In the genomic region with DNA sequence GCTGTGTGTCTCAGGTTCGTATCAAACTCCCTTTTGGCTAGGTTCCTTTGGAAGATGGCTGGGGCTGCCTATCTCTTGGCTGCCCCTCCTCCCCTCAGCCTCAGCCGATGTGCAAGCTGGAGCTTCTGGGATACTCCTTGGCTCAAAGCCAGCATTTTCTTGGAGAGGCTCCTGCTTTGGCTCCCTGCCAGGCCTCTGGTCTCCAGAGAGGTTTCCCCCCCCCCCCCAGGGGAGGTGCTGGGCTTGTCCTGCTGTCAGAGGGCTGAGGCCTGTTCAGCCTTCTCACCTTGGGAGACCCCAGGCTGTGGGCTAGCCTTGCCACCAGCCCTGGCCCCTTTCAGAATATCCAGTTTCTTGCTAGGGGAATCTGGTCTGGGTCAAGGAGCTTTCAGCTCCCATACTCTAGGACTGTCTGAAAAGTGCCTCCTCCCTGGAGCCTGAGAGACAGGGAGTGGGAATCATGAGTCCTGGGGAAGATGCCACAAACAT, we compare ENCODE assay signal across 8 mouse cellular contexts. TPM values are rescaled to one million over a fixed set of nuclear protein-coding genes. Genes with fewer than 3 reads are reported as not detected.
DNase-seq lines count a peak whose midpoint lies in the region; ATAC-seq lines count a peak whose summit lies in the region.

No protein-coding gene starts in this region.

- H3K9me3 ChIP-seq in kidney, embryonic 16.5 days (ENCODE audit: low read length) = no peaks in the 10 kb centered on the region
- no peaks in the 10 kb centered on the region for H3K9me3 ChIP-seq in embryonic facial prominence, embryonic 15.5 days (replicated peaks)
- no peaks in the 10 kb centered on the region for H3K9me3 ChIP-seq in hindbrain, embryonic 10.5 days

- H3K27ac ChIP-seq in kidney, embryonic 16.5 days (ENCODE audit: low read length) = no peak overlapping the region
- no peak overlapping the region for H3K27ac ChIP-seq in embryonic facial prominence, embryonic 15.5 days (replicated peaks)
- H3K27ac ChIP-seq in hindbrain, embryonic 10.5 days = peak overlapping the region; percentile 97

- H3K4me3 ChIP-seq in kidney, embryonic 16.5 days (ENCODE audit: low read length) = no peak overlapping the region
- no peak overlapping the region for H3K4me3 ChIP-seq in embryonic facial prominence, embryonic 15.5 days (replicated peaks)
- no peak overlapping the region for H3K4me3 ChIP-seq in hindbrain, embryonic 10.5 days

- no peak for ATAC-seq in kidney, embryonic 16.5 days (ENCODE audit: low FRiP score, low TSS enrichment)
- ATAC-seq in embryonic facial prominence, embryonic 15.5 days (ENCODE audit: insufficient number of reproducible peaks, low FRiP score, low TSS enrichment, low read depth) = peak; percentile 67; the same call in 1 of the 2 replicates

- 22% methylated on average over 2 of the region's 2 CpGs for WGBS in kidney, embryonic 16.5 days
- WGBS in embryonic facial prominence, embryonic 15.5 days = 28% methylated on average over 2 of the region's 2 CpGs
- WGBS in hindbrain, embryonic 10.5 days = 47% methylated on average over 2 of the region's 2 CpGs

- H3K4me2 ChIP-seq in kidney, embryonic 16.5 days (replicated peaks; ENCODE audit: low read depth, low read length) = no peak overlapping the region
- H3K4me2 ChIP-seq in embryonic facial prominence, embryonic 15.5 days (replicated peaks) = no peak overlapping the region

- peaks cover 88% of the 10 kb centered on the region for H3K27me3 ChIP-seq in kidney, embryonic 16.5 days (ENCODE audit: insufficient read depth, low read length)
- H3K27me3 ChIP-seq in embryonic facial prominence, embryonic 15.5 days = peaks cover 66% of the 10 kb centered on the region
- H3K27me3 ChIP-seq in hindbrain, embryonic 10.5 days (ENCODE audit: insufficient read depth, poor library complexity, severe bottlenecking) = peaks cover 92% of the 10 kb centered on the region

- peaks cover 4% of the 10 kb centered on the region for H3K4me1 ChIP-seq in kidney, embryonic 16.5 days (ENCODE audit: insufficient read depth, low read length)
- peaks cover 14% of the 10 kb centered on the region for H3K4me1 ChIP-seq in embryonic facial prominence, embryonic 15.5 days
- H3K4me1 ChIP-seq in hindbrain, embryonic 10.5 days (replicated peaks) = peaks cover 99% of the 10 kb centered on the region

- DNase-seq in kidney, adult 11 months = peak; percentile 21
- DNase-seq in ZHBTc4 (ENCODE audit: low read depth, low spot score) = peak; percentile 55
- no peak for DNase-seq in hindbrain, embryonic 10.5 days (ENCODE audit: low spot score)
- DNase-seq in lung, postnatal 4 days = peak; percentile 56 to 71
- DNase-seq in testis, postnatal 10 days (ENCODE audit: low spot score) = peak; percentile 68
- DNase-seq in thymus, postnatal 4 days = no peak

- no peak overlapping the region for H3K9ac ChIP-seq in kidney, embryonic 16.5 days (replicated peaks; ENCODE audit: low read length)
- no peak overlapping the region for H3K9ac ChIP-seq in embryonic facial prominence, embryonic 15.5 days

- no peaks in the 10 kb centered on the region for H3K36me3 ChIP-seq in kidney, embryonic 16.5 days (ENCODE audit: insufficient read depth, low read length)
- H3K36me3 ChIP-seq in embryonic facial prominence, embryonic 15.5 days = no peaks in the 10 kb centered on the region
- peaks cover 41% of the 10 kb centered on the region for H3K36me3 ChIP-seq in hindbrain, embryonic 10.5 days

RNA-seq across cellular contexts. Expression of a gene that starts 54.1 kb away (rescaled TPM):
- 37.1 and 37.7 TPM in 2 replicates for polyA plus RNA-seq in kidney, embryonic 16.5 days (2015; fragmentation: Nextera tagmentation; extraction: Ambion mirVana)
- polyA plus RNA-seq in embryonic facial prominence, embryonic 15.5 days (2015; fragmentation: Nextera tagmentation; extraction: Ambion mirVana) = 32.7 and 42.6 TPM in 2 replicates
- polyA plus RNA-seq in hindbrain, embryonic 10.5 days (2016; fragmentation: Nextera tagmentation; extraction: Ambion mirVana) = 38.5 and 43.0 TPM in 2 replicates

Comparison
In these comparisons a context has a peak if more than half of its experiments do, and no peak if none do; other contexts are left out.
1. DNase-seq: peak in kidney, adult 11 months (single experiment), ZHBTc4 (single experiment), lung, postnatal 4 days (2 of 2) and testis, postnatal 10 days (single experiment); none in hindbrain, embryonic 10.5 days (single experiment) and thymus, postnatal 4 days (single experiment).